Mouse (Mus musculus) megakaryocyte, embryonic 14.5 days (primary cell): Measurements from ENCODE around the gene Lef1. TPM values are rescaled to one million over a fixed set of nuclear protein-coding genes. Genes with fewer than 3 reads are reported as not detected.

Source experiments
- H3K27me3 ChIP-seq: replicated peaks from 2 replicates; pipeline ENCODE3; 2012; ENCODE audit warnings: inconsistent platforms
- H3K36me3 ChIP-seq: replicated peaks from 2 replicates; pipeline ENCODE3; 2012; ENCODE audit warnings: low read length, inconsistent platforms, mixed read lengths
- H3K4me1 ChIP-seq: 2 replicates; pipeline ENCODE4 v1.6.1; 2012; ENCODE audit warnings: inconsistent platforms
- H3K4me3 ChIP-seq: replicated peaks from 2 replicates; pipeline ENCODE3; 2012; ENCODE audit warnings: moderate library complexity, mild to moderate bottlenecking, inconsistent platforms
- H3K9me3 ChIP-seq: 2 replicates; pipeline ENCODE4 v1.6.1; 2012; ENCODE audit warnings: inconsistent platforms
- FLI1 ChIP-seq: IDR thresholded peaks from 2 replicates; pipeline ENCODE4 v1.6.1; 2012; ENCODE audit warnings: low read length, inconsistent platforms, mixed read lengths
- GATA1 ChIP-seq: IDR thresholded peaks from 3 replicates; pipeline ENCODE4 v1.6.1; 2012; ENCODE audit warnings: mixed read lengths, low read length, inconsistent platforms, borderline replicate concordance
- polyA plus RNA-seq: library from polyadenylated mRNA; stranded (reverse); fragments of >175 nt; gene quantifications from 2 replicates; pipeline ENCODE4 v1.2.3, GENCODE M21; 2012; ENCODE audit warnings: low replicate concordance; ENCODE audit not compliant: insufficient read depth

The Lef1 gene
- polyA plus RNA-seq, 1 experiment, result not detected

GRCm38 (mm10) chr3:131237061-131237460, 126.8 kb downstream of the Lef1 start:
- peaks cover 55% of the 10 kb centered on the region for H3K36me3 ChIP-seq
- no peaks in the 10 kb centered on the region for H3K9me3 ChIP-seq
- TF ChIP-seq GATA1, result no peak

GRCm38 (mm10) chr3:131237785-131238633, 127.7 kb downstream of the Lef1 start:
- Histone ChIP-seq H3K4me3 (no peak overlapping the region), H3K27me3 (peaks cover 2% of the 10 kb centered on the region), H3K36me3 (peaks cover 56% of the 10 kb centered on the region), H3K9me3 (no peaks in the 10 kb centered on the region), H3K4me1 (no peaks in the 10 kb centered on the region)
- TF ChIP-seq GATA1, result no peak

More at GRCm38 (mm10) chr3:131237061-131237460, 126.8 kb downstream of the Lef1 start:
- no peaks in the 10 kb centered on the region for H3K4me1 ChIP-seq
- peaks cover 2% of the 10 kb centered on the region for H3K27me3 ChIP-seq
- no peak overlapping the region for H3K4me3 ChIP-seq

GRCm38 (mm10) chr3:131245766-131246578, 135.7 kb downstream of the Lef1 start:
- Histone ChIP-seq H3K36me3 (peaks cover 70% of the 10 kb centered on the region), H3K4me3 (no peak overlapping the region), H3K9me3 (no peaks in the 10 kb centered on the region), H3K27me3 (no peaks in the 10 kb centered on the region), H3K4me1 (peaks cover 11% of the 10 kb centered on the region)
- TF ChIP-seq FLI1 (no peak), GATA1 (no peak)

GRCm38 (mm10) chr3:131246579-131247046, 136.3 kb downstream of the Lef1 start:
- peaks cover 68% of the 10 kb centered on the region for H3K36me3 ChIP-seq
- TF ChIP-seq GATA1 (no peak), FLI1 (no peak)
- no peaks in the 10 kb centered on the region for H3K27me3 ChIP-seq
- H3K9me3 ChIP-seq, result no peaks in the 10 kb centered on the region
- peaks cover 11% of the 10 kb centered on the region for H3K4me1 ChIP-seq
- H3K4me3 ChIP-seq, result no peak overlapping the region

GRCm38 (mm10) chr3:131247447-131247846, 137.2 kb downstream of the Lef1 start:
- TF ChIP-seq FLI1, result no peak
- Histone ChIP-seq H3K4me1 (peaks cover 11% of the 10 kb centered on the region), H3K36me3 (peaks cover 65% of the 10 kb centered on the region), H3K27me3 (no peaks in the 10 kb centered on the region), H3K9me3 (no peaks in the 10 kb centered on the region), H3K4me3 (no peak overlapping the region)

- Histone ChIP-seq H3K9me3 (no peaks in the 10 kb centered on the region), H3K27me3 (no peaks in the 10 kb centered on the region), H3K36me3 (peaks cover 65% of the 10 kb centered on the region), H3K4me1 (peaks cover 11% of the 10 kb centered on the region), H3K4me3 (no peak overlapping the region)
- no peak for TF ChIP-seq GATA1
- TF ChIP-seq FLI1, result no peak
Observed at GRCm38 (mm10) chr3:131247851-131248250, 137.6 kb downstream of the Lef1 start.

- peaks cover 11% of the 10 kb centered on the region for H3K4me1 ChIP-seq
- peaks cover 62% of the 10 kb centered on the region for H3K36me3 ChIP-seq
- no peak overlapping the region for H3K4me3 ChIP-seq
- H3K27me3 ChIP-seq, result no peaks in the 10 kb centered on the region
- TF ChIP-seq FLI1, result no peak
- no peak for TF ChIP-seq GATA1
- H3K9me3 ChIP-seq, result peaks cover 2% of the 10 kb centered on the region
Observed at GRCm38 (mm10) chr3:131248444-131248843, 138.2 kb downstream of the Lef1 start.

GRCm38 (mm10) chr3:131250283-131250682, 140.0 kb downstream of the Lef1 start:
- peaks cover 59% of the 10 kb centered on the region for H3K36me3 ChIP-seq
- no peaks in the 10 kb centered on the region for H3K27me3 ChIP-seq
- TF ChIP-seq GATA1, result no peak
- TF ChIP-seq FLI1, result no peak
- no peak overlapping the region for H3K4me3 ChIP-seq
- H3K9me3 ChIP-seq, result peaks cover 19% of the 10 kb centered on the region
- H3K4me1 ChIP-seq, result peaks cover 7% of the 10 kb centered on the region

GRCm38 (mm10) chr3:131250978-131251377, 140.7 kb downstream of the Lef1 start:
- no peak for TF ChIP-seq GATA1
- no peak for TF ChIP-seq FLI1
- H3K27me3 ChIP-seq, result no peaks in the 10 kb centered on the region
- H3K4me3 ChIP-seq, result no peak overlapping the region
- H3K4me1 ChIP-seq, result peaks cover 7% of the 10 kb centered on the region
- peaks cover 58% of the 10 kb centered on the region for H3K36me3 ChIP-seq
- H3K9me3 ChIP-seq, result peaks cover 25% of the 10 kb centered on the region

- TF ChIP-seq FLI1 (no peak), GATA1 (no peak)
- H3K36me3 ChIP-seq, result peaks cover 54% of the 10 kb centered on the region
- peaks cover 25% of the 10 kb centered on the region for H3K9me3 ChIP-seq
- H3K4me3 ChIP-seq, result no peak overlapping the region
- no peaks in the 10 kb centered on the region for H3K27me3 ChIP-seq
- H3K4me1 ChIP-seq, result peaks cover 7% of the 10 kb centered on the region
Observed at GRCm38 (mm10) chr3:131251601-131252000, 141.3 kb downstream of the Lef1 start.
